Mouse (Mus musculus) v-Abl transformed pro-B cells (cell line): Measurements from ENCODE around the gene Inpp5b.

Experiments
- in situ Hi-C, 2 experiments: fragments of 400-800 bp; cut with MboI; formaldehyde crosslinking; loops; one replicate each; pipeline ENCODE4 v1.15.1; 2025; ENCODE audit not compliant: unreplicated experiment in 2 of 2

The Inpp5b gene

DNA sequence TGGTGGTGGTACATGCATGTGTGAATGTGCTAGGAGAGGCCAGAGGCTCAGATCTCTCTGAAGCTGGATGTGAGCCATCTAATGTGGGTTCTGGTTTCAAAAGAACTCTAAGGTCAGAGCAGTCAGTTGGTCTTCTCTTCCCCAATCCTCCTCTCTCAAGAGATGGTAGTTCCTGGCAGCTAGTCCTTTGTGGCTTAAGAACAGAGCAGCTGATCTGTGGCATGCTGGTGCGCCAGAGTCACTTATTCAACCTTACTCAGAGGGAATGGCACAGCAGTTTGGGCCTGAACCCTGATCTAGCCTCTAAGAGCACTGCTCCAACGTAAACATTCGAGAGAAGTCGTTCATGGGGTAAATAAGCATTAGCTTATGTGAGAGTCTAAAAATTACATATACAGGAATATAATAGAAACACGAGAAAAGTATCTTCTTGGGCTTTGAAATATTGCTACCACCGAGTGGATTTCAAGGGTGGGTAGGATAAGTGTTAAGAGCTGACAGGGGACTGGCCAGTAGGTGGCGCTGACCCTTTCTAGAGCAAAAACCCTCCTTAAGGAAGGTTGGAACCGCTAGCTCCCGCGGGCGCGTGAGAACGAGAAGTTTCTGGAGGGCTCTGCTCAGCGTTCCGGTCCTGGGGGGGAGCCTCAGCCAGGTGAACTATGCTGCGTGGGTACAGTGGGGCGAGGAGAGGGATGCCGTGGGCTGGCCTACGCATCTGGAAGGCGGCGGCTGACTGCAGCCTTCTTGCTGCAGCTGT, 60.1 kb downstream of the Inpp5b start, which contains the start of gene Mtf1:
Gene Mtf1 (plus strand): TSS at position 553 of the 757 bp plus-strand sequence.
- in situ Hi-C loops: loop anchor here in 1 of 2 experiments (5.0 to 10.0 kb wide), 2 partner anchors 46 to 87 kb away; partner anchors contain the start of gene Sf3a3

DNA sequence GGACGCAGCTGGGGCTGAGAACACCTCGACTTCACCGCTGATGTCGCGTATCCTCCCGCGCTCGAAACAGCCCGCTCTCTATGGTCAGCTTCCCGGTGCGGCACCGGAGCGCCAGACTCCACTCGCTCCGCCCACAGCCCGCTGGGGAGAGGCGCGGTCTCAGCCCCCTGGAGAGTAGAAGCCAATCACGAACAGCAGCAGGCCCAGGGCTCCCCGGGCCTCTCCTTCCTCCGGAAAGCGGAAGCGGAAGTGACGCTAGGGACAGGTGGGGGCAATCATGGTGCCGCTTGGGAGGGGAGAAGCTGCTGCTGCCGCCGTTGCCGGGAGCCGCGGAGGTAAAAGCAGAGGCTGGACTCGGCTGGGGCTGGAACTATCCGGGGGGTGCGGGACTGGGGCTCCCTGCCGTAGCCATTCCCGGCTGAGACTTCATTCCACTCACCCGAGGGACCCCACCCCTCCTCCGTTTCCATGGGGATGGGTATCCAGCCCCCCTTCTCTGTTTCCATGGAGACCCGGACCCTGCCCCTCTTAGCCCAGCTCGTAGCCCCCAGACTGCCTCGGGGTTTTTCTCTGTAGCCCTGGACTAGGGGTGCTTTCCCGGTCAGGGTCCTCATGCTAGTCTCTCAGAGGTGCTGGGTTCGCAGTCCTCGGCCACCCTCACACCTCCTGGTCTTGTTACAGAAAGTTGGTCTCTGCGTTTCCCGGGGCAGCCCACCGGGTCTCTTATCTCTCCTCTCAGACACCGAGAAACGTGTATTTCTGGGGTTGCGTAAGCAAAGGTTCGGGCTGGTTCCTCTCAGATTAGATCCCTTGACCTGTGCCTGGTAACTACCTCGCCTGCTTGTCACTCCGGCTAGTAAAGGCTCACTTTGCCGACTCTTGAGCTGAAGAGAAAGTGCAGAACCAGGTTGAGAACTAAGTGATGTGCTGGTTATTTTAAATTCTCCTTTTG, 60.9 kb downstream of the Inpp5b start:
- in situ Hi-C loops: loop anchor here in 1 of 2 experiments (5.0 to 10.0 kb wide), 2 partner anchors 45 to 88 kb away; partner anchors contain the start of gene Sf3a3

DNA sequence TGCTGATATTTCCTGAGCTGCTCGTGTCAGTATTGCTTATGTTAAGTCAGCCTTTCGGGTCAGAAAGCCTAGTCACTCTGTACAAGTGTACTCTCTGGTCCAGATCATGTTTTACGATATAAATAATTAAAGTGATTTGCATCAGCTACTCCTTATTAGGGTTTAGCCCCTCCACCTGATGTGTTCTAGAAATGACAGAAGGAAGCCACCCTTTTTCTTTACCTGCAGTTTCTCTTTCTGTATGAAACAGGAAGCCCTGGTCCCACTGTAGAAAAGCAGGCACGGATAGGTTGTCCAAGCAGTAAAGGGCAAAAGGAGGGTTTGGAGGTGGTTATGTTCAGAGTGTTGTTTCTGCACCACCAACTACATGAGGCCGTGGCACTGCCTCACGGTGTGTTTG, 61.8 kb downstream of the Inpp5b start:
- in situ Hi-C loops: loop anchor here in 1 of 2 experiments (5.0 to 10.0 kb wide), 2 partner anchors 44 to 89 kb away; partner anchors contain the start of gene Sf3a3

DNA sequence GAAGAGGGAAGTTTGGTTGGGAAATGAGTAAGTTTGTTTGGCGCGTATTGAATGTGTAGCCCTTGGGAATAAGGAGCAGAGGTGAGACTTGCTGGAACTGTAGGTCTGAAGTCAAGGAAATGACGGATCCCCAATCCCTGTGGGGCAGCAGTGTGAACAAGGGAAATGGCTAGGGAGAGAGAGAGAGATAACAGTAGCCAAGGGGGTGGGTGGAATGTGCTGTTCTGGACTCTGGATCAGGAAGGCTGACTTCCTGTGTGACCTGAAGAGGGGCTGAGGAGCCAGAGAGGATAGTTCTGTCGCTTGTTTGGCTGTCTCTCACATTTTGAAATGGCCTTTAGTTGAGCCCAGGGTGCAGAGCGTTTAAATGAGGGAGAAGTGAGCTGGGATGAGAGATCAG, 66.9 kb downstream of the Inpp5b start:
- in situ Hi-C loops: loop anchor here (5.0 to 10.0 kb wide), 2 partner anchors 39 to 94 kb away; partner anchors contain the start of gene Sf3a3 (in 1 of the 2)

DNA sequence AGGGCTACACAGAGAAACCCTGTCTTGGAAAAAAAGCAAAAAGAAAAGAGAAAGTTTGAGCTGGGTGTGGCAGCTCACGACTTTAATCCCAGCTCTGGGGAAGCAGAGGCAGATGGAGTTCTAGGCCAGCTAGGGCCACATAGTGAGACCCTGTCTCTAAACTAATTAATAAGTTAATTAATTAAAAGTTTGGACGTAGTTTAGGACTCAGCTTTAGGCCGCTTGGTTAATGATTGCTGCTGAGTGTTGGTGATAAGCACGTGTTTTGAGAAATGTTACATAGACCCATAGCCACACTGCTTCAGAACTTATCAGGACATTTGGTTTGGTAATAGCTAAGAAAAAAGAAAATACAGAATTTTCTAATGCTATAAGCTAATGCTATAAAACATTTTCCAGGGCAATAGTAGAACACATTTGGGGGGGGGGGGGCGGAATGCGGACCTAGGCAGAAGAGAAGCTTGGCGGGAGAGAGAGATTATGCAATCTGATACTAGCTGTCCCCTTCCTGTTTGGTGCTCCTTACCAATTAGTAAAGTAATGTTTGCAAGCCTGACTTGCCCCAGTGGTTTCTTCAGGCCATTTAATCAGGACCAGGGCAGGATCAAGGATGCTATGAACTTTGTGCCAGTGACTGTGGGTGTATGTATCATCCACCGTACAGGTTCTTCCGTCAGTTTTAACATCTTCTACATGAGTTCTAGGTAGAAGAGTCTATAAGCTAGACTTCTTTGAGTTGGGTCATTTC, 67.7 kb downstream of the Inpp5b start:
- in situ Hi-C loops: loop anchor here (5.0 to 10.0 kb wide), 2 partner anchors 38 to 95 kb away; partner anchors contain the start of gene Sf3a3 (in 1 of the 2)

DNA sequence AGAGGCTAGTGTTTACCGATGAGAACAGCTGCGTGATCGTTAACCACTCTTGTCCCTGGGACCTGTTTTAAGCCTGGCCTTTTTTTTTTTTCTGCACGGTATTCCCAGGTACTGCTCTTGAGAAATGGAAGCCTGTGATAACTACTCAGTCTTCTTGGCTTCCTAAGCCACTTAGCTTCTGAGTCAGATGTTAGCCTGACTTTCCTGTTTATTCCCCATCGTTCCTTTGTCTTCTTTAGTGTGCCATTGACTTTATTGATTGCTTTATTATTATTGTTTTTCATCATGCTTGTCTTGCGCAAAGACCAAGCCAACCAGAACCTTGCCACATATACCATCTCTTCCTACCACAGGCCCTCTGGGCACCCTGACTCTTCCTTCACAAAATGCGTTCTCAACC, 68.4 kb downstream of the Inpp5b start:
- in situ Hi-C loops: no loop called here

DNA sequence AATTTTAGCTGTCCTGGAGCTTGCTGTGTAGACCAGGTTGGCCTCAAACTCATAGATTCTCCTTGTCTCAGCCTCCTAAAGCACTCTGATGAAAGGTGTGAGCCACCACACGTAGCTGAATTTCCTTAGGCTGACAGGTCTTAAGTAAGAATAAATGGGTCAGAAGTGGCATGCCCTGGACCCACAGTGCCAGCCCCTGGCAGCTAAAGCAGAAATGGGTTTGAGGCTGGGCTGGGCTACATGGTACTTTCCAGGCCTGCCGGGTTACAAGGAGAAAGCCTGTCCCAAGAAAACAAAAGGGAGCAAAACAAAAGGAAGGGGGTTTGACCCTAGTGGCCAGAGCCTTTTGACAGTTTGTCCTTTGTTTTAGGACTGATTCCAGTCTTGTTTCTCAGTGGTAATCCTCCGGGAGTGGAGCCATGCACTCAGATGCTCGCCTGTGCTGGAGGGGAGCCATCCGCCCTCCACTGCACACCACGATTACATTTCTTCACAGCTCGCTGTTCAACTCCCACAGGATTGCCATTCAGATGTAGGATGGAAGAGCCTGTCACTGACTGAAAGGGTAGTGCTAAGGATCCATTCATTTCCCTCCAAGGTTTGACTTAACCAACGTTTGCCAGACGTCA, 69.8 kb downstream of the Inpp5b start:
- in situ Hi-C loops: no loop called here

DNA sequence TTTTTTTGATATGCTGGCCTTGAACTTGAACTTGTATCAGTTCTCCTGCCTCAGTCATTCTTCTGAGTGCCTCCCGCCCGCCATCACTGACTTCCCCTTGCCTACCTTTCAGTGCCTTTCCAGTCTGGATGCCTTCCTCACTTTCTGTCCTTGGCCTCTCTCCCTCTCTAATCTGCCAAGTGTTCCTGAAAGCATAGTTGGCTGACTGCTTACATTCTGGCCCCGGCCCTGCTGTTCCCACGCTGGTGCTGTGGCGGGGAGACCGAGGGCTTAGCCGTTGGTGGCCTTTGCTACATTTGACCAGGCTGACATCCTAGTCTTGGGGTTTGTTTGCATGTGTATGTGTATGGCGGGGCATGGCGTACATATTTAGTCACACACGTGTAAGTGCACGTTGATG, 74.3 kb downstream of the Inpp5b start:
- in situ Hi-C loops: no loop called here

DNA sequence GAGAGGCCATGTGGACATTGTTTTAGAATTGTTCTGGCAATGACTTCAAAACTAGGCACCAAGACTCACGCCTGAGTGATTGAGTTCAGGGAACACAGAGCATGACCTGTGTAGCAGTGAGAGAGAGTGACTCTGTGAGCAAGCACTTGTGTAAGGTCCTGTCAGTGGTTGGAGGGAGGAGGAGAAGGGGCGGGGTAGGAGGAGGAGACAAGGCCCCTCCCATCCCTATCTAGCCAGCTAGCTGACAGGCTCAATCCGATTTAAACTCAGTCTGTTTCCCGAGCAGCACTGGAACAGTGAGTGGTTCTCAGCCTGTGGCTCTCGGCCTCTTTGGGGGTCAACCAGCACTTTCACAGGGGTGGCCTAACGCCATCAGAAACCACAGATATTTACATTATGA, 76.2 kb downstream of the Inpp5b start:
- in situ Hi-C loops: no loop called here

DNA sequence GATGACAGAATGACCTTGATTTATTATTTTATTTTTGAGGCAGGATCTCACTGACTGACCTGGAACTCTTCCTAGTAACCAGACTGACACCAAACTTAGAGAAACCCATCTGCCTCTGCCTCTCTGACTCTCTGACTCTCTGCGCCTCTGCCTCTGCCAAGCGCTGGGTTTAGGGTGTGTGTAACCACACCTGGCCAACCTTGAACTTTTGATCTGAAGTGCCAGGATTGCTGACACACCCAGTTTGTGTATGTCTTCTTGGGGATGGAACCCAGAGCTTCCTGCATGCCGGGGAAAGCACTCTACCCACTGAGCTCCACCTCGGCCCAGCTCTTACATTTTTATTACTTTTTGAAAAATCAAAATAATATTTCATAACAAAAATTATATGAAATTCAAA, 77.2 kb downstream of the Inpp5b start:
- in situ Hi-C loops: no loop called here

DNA sequence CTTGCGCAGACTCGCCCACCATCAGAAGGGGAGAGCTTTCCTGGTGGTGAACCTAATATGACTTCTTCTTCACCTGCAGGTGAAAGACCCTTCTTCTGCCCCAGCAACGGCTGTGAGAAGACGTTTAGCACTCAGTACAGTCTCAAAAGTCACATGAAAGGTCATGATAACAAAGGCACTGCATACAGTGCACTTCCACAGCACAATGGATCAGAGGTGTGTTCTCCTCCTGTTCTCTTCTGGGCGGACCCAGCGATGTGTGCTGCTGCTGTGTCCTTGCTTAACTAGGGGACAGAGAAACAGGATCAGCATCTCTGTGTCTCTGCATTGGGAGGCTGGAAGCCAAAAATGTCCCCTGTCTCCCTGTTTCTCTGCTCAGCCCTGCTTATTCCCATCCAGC, 83.3 kb downstream of the Inpp5b start:
- in situ Hi-C loops: no loop called here

DNA sequence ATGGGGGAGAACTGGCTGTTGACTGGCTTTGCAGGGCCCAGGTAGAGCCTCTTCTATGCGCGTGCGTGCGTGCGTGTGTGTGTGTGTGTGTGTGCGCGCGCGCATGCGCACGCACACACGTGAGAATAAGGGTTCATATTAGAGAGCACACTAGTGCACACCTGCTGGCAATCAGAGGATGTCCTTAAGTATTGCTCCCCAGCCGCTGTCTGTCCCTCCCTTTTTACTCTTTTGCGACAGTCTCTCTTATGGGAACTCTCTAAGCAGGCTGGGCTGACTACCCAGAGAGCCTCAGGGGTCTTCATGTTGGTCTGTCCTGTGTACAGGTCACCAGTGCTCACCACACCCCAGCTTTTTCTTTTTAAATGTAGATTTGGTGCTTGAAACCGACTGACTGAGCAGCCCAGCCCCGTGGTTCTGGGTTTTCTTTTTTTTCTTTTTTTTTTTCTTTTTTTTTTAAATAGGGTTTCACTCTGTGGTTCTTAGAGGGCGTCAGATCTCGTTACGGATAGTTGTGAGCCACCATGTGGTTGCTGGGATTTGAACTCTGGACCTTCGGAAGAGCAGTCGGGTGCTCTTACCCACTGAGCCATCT, 83.8 kb downstream of the Inpp5b start:
- in situ Hi-C loops: no loop called here

DNA sequence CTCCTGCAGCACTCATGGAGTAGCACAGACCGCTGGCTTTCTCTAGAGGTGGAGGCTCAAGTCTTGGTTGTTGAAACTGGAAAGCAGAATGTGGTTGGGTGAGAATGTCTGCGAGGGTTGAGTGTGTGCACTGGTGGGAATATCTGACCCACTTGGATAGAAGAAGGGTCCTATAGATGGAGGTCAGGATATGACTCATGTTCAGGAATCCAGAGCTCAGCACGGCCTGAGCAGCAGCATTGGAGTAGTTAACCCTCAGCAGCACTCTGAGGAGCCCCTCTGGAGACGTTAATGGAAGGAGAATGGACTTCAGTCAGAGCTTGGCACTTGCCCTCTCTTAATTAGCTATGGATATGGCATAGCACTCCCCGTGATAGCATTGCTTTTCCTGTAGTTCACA, 88.0 kb downstream of the Inpp5b start:
- in situ Hi-C loops: no loop called here

DNA sequence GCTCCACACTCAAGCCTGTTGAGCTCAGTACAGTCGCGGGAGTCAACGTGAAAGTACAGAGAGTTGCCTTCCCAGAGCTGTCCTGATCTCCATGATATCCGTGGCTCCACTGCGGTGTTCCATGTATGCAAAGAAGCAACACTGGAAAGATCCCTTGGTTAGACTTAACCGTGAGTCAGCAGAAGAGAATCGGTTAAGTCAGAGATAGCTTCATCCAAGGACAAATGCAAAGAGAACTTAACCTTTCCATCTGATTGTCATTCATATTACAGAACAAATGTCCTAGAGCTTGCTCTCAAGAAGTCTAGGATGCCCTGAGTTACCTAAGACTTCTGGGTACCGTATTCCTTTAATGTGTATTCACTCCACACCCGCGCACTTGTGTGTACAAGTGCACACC, 91.1 kb downstream of the Inpp5b start:
- in situ Hi-C loops: no loop called here

DNA sequence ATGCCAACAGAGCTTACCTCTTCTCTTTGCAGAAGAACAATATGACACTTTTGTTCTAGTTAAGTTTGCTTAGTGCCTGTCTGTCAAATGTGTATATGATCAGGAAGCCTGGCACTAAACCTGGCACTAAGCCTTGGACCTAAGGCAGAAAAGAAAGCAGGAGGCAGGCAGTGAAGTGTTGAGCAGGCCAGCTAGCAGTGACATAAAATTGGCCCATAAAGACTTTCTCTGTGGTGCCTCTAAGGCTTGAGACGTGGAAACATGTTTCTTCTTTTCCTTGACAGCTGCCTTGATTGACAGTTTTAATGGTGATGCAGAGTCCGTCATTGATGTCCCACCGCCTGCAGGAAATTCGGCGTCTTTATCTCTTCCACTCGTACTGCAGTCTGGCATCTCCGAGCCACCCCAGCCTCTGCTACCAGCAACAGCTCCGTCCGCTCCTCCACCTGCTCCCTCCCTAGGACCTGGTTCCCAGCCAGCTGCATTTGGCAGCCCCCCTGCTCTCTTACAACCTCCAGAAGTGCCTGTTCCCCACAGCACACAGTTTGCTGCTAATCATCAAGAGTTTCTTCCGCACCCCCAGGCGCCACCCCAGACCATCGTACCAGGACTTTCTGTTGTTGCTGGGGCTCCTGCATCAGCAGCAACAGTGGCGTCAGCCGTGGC, 96.5 kb downstream of the Inpp5b start:
- in situ Hi-C loops: no loop called here

DNA sequence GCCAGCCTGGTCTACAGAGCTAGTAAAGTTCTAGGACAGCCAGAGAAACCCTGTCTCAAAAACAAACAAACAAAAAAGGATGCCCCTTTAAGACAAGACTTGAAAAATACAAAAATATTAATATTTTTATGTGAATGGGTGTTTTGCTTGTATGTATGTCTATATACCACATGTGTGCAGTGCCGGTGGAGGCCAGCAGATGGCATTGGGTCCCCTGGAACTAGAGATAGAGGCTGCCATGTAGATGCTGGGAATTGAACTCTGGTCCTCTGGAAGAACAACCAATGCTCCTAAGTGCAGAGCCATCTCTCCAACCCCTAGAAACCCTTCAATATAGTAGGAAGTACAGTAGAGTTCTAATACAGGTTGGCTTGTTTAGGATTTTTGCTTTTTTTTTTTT, 99.3 kb downstream of the Inpp5b start:
- in situ Hi-C loops: loop anchor here in 1 of 2 experiments (10.0 kb wide), 2 partner anchors 126 to 886 kb away; partner anchors contain the start of gene Sf3a3

DNA sequence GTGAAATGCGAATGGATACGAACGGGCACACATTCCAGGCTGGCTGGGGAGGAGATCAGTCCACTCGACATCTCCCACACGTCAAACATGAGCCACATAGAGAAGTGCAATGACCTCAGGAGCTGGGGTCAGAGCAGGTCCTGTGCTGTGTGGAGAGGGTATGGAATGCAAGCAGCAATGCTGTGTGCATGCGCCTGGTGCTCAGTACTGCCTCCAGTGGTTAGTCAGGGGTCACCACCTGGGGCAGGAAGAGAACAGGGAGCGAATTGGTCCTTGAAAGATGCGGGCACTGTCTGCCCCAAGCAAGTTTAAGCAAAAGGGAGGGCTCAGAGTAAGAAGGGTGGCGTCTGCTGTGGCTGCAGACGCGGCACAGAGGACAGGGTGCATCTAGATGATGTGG, 101.8 kb downstream of the Inpp5b start:
- in situ Hi-C loops: loop anchor here in 1 of 2 experiments (10.0 kb wide), 2 partner anchors 129 to 889 kb away; partner anchors contain the start of gene Sf3a3

DNA sequence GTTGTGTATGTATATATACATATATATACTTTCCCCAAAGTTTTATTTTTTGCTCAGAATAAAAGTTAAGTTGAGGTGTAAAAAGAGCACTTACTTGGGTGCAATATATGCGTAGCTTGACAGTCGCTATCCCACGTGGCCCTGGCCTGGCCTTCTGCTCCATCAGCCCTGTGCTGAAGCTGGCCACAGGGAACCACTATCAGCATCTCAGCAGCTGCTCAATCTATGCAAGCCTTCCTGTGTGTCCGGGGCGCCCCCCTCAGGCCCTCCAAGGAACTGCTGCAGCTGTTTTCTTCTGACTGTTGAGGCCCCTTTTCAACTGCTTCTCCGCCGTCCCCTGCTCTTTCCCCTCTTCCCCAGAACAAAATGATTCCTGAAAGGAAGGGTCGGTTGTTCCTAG, 105.9 kb downstream of the Inpp5b start:
- in situ Hi-C loops: loop anchor here (5.0 to 10.0 kb wide), 5 partner anchors 40 to 893 kb away; partner anchors contain the start of genes Sf3a3 (in 2 of the 2) and Mtf1 (in 1 of the 2)
